Mouse (Mus musculus) stomach, embryonic 16.5 days (tissue): ENCODE results near the gene BC055324. TPM values are rescaled to one million over a fixed set of nuclear protein-coding genes. Genes with fewer than 3 reads are reported as not detected.

Experiments
- ATAC-seq: fragments of 200-750 bp; cut with Nextera tagmentation; 2 replicates; pipeline ENCODE4 v1.8.0; 2017; ENCODE audit warnings: moderate number of reproducible peaks, moderate TSS enrichment; ENCODE audit not compliant: insufficient read depth, low FRiP score
- H3K27ac ChIP-seq: fragments of 300-500 bp; sonication (generic); 2 replicates; pipeline ENCODE4 v1.5.1; 2014; ENCODE audit warnings: low read length
- H3K27me3 ChIP-seq: fragments of 300-500 bp; sonication (generic); 2 replicates; pipeline ENCODE4 v1.6.1; 2014; ENCODE audit warnings: low read length, control low read depth, mixed read lengths; ENCODE audit not compliant: control insufficient read depth, insufficient read depth
- H3K36me3 ChIP-seq: fragments of 300-500 bp; sonication (generic); 2 replicates; pipeline ENCODE4 v1.6.1; 2014; ENCODE audit warnings: low read length; ENCODE audit not compliant: control insufficient read depth, insufficient read depth
- H3K4me1 ChIP-seq: fragments of 300-500 bp; sonication (generic); 2 replicates; pipeline ENCODE4 v1.6.1; 2014; ENCODE audit warnings: low read length, control low read depth, mixed read lengths; ENCODE audit not compliant: control insufficient read depth, insufficient read depth
- H3K4me2 ChIP-seq: fragments of 300-500 bp; sonication (generic); 2 replicates; pipeline ENCODE4 v1.6.1; 2014; ENCODE audit warnings: low read depth, low read length, mixed read lengths
- H3K4me3 ChIP-seq: fragments of 300-500 bp; sonication (generic); replicated peaks from 2 replicates; pipeline ENCODE4 v1.5.1; 2014; ENCODE audit warnings: mild to moderate bottlenecking, low read length
- H3K9ac ChIP-seq: fragments of 300-500 bp; sonication (generic); 2 replicates; pipeline ENCODE4 v1.6.1; 2014; ENCODE audit warnings: low read length
- H3K9me3 ChIP-seq: fragments of 300-500 bp; sonication (generic); replicated peaks from 2 replicates; pipeline ENCODE4 v1.6.1; 2016; ENCODE audit warnings: low read length, control low read depth; ENCODE audit not compliant: control insufficient read depth
- WGBS: fragments of 180-500 bp; shearing (Covaris S2); extraction: QIAGEN DNeasy Blood & Tissue Kit; methylation state at CpG from one replicate; pipeline ENCODE4 v1.1.7; 2014; 5-methylcytosine and 5-hydroxymethylcytosine counted together
- polyA plus RNA-seq: library from polyadenylated mRNA; unstranded; fragments of >200 nt; fragmentation: Nextera tagmentation; extraction: Ambion mirVana; gene quantifications from 2 replicates; pipeline ENCODE4 v1.2.1, GENCODE M21; 2015

Gene BC055324
- polyA plus RNA-seq, 1 experiment from 2014 or later = 14.9 TPM

DNA sequence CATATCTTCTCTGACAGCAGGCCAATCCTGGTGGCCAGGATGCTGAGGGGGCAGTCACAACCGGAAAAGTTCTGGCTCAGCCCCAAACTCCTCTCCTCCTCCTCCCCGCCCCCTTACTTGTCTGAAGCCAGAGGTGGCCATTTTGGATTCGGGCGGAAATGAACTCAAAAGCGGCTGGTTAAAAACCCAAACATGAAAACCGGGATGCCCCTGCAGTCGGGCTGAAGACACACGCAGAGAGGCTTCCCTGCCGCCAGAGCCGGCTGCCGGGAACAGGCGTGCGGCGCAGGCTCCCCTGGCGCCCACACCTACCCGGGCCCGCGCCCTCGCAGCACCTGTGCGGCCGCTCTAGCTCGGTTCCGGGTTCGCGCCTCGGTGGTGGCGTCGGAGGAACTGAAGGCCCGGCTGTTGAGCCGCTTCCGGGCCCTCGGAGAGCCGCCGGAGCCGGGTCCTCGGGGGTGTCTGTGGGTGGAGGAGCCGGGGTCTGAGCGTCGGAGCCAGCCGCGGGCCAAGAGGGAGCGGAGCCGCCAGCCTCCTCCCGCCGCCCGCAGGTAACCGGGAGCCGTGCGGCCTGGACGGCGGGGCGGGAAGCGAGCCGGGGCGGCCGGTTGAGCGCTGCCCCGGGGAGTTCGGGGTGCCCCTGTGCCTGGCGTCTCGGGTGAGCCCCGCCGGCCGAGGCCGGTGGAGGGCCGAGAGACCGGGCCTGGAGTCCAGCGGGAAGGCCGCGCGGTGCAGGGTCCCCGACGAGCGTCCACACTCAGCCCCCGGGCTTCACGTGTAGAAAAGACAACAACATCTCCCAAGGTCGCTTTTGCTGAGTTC is 64.7 kb downstream of the BC055324 start:
- Histone ChIP-seq H3K4me2 (peak overlapping the region; percentile 57), H3K9ac (peak overlapping the region; percentile 93), H3K4me1 (peaks cover 7% of the 10 kb centered on the region), H3K9me3 (no peaks in the 10 kb centered on the region), H3K4me3 (peak overlapping the region; percentile 92), H3K36me3 (0 out of 2 replicates have a peak, but pooled peaks cover 5% of the 10 kb centered on the region), H3K27ac (peak overlapping the region; percentile 87; the same call in 1 of the 2 replicates), H3K27me3 (no peaks in the 10 kb centered on the region)
- ATAC-seq = peak; percentile 93
- under 1% methylated on average over 76 of the region's 77 CpGs for WGBS

DNA sequence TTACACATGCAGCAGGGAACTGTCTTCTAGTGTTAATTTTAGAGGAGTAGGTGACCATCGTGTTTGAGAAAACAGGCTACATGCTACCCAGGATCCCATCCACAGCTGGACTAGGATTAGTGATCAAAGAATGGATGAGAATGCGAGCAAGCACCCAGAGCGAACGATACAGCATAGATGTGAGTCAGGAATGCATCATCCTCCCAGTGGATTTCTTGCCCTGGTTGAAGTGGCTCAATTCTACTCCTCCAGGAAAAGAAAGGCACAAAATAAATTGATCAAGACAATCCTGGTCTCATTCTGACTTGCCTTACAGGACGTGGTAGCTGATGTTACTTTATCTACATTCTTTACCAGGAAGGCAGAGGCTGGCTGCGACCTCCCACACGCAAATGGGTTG is 65.8 kb downstream of the BC055324 start, which contains the start of gene Scyl3:
Gene Scyl3 (plus strand): TSS at position 255 of the 400 bp plus-strand sequence.
- peak within 1 kb of the TSS; percentile 57 for H3K4me2 ChIP-seq
- peak within 1 kb of the TSS; percentile 92 for H3K4me3 ChIP-seq
- 0 out of 2 replicates have a peak, but pooled peaks cover 4% of the 10 kb centered on the region for H3K36me3 ChIP-seq
- peaks cover 7% of the 10 kb centered on the region for H3K4me1 ChIP-seq
- no peak for ATAC-seq
- H3K9me3 ChIP-seq = no peaks in the 10 kb centered on the region
- WGBS = 71% methylated on average over 7 of the region's 7 CpGs
- no peaks in the 10 kb centered on the region for H3K27me3 ChIP-seq
- peak within 1 kb of the TSS; percentile 93 for H3K9ac ChIP-seq
- H3K27ac ChIP-seq = peak within 1 kb of the TSS; percentile 87; the same call in 1 of the 2 replicates

DNA sequence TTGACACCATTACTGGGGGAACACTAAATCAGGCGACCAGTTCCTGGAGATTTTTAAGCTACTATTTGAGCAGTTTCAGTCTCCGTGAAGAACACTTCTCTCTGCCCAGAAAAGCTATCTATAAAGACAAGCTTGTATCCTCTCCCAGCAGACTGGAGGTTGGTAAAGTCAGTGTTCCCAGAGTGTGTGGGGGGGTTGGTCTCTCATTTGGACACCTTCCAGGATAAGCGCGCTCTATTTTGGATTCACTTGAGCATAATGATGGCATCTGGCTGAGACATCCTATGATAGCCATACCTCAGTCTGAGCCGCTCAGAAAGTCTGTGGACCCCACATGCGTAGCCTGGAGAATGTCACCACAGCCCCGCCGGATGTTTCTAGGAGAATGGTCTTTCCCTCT is 70.5 kb downstream of the BC055324 start:
- Histone ChIP-seq H3K4me2 (no peak overlapping the region), H3K4me1 (no peaks in the 10 kb centered on the region), H3K27me3 (no peaks in the 10 kb centered on the region), H3K9ac (no peak overlapping the region), H3K4me3 (no peak overlapping the region), H3K27ac (no peak overlapping the region), H3K9me3 (no peaks in the 10 kb centered on the region), H3K36me3 (no peaks in the 10 kb centered on the region)
- ATAC-seq = no peak
- 82% methylated on average over 8 of the region's 8 CpGs for WGBS

- Histone ChIP-seq H3K9me3 (peaks cover 4% of the 10 kb centered on the region; the same call in 1 of the 2 replicates), H3K36me3 (no peaks in the 10 kb centered on the region; the same call in 1 of the 2 replicates), H3K4me1 (no peaks in the 10 kb centered on the region), H3K4me3 (no peak overlapping the region), H3K27ac (no peak overlapping the region), H3K27me3 (no peaks in the 10 kb centered on the region), H3K9ac (no peak overlapping the region), H3K4me2 (no peak overlapping the region)
- 60% methylated on average over 5 of the region's 5 CpGs for WGBS
- no peak for ATAC-seq
Observed at GRCm38 (mm10) chr1:163917349-163918160, 77.0 kb downstream of the BC055324 start.

GRCm38 (mm10) chr1:163911981-163912380 is 82.6 kb downstream of the BC055324 start:
- no peak overlapping the region for H3K4me3 ChIP-seq
- no peaks in the 10 kb centered on the region for H3K9me3 ChIP-seq
- no peak overlapping the region for H3K4me2 ChIP-seq
- no peaks in the 10 kb centered on the region; the same call in 1 of the 2 replicates for H3K36me3 ChIP-seq
- WGBS = 91% methylated on average over 11 of the region's 11 CpGs
- no peak for ATAC-seq
- no peak overlapping the region for H3K9ac ChIP-seq
- H3K27me3 ChIP-seq = no peaks in the 10 kb centered on the region
- no peak overlapping the region for H3K27ac ChIP-seq
- peaks cover 3% of the 10 kb centered on the region; the same call in 1 of the 2 replicates for H3K4me1 ChIP-seq

- 94% methylated on average over 9 of the region's 9 CpGs for WGBS
- Histone ChIP-seq H3K9ac (no peak overlapping the region), H3K4me2 (no peak overlapping the region), H3K9me3 (no peaks in the 10 kb centered on the region), H3K4me3 (no peak overlapping the region), H3K36me3 (no peaks in the 10 kb centered on the region), H3K4me1 (peaks cover 3% of the 10 kb centered on the region; the same call in 1 of the 2 replicates), H3K27ac (no peak overlapping the region), H3K27me3 (no peaks in the 10 kb centered on the region)
- ATAC-seq = no peak
Observed at GRCm38 (mm10) chr1:163910785-163911184, 83.8 kb downstream of the BC055324 start.

DNA sequence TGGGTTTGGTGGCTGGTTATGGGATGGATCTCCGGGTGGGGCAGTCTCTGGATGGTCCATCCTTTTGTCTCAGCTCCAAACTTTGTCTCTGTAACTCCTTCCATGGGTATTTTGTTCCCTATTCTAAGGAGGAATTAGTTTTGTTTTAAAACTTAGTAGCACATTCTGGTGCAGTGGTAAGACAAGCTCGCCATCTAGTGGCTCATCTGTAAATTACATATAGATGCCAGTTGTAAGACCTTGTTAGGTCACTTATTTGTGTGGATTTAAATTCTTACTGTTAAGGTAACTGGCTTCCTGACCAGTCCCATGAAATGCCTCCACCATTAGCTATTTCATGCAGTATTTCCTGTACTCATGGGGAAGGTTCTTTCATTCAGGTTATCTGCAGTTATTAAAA is 84.3 kb downstream of the BC055324 start:
- no peak overlapping the region for H3K27ac ChIP-seq
- H3K27me3 ChIP-seq = no peaks in the 10 kb centered on the region
- H3K9ac ChIP-seq = no peak overlapping the region
- H3K36me3 ChIP-seq = no peaks in the 10 kb centered on the region
- H3K4me3 ChIP-seq = no peak overlapping the region
- H3K9me3 ChIP-seq = no peaks in the 10 kb centered on the region
- WGBS = 3% methylated on average over 2 of the region's 2 CpGs
- no peak for ATAC-seq
- H3K4me1 ChIP-seq = peaks cover 3% of the 10 kb centered on the region; the same call in 1 of the 2 replicates
- no peak overlapping the region for H3K4me2 ChIP-seq

DNA sequence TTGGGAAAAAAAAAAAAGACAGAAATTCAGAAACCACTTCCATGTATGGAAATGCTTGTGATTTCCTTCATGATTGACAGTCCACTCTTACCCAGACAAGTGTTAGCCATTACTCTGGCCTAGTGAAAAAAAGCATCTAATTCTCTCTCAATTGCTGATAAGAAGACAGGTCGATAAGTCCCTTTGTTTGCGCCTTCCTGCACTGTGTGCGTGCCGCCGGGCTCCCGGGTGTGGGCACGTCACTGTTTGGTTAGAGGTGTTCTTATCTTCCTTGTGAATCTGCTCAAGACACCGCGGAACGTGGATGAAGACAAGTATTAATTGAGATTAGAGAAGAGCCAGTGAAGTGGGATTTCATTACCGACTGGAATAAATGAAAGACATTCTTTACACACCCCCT is 86.2 kb downstream of the BC055324 start:
- 35% methylated on average over 11 of the region's 11 CpGs for WGBS
- peaks cover 3% of the 10 kb centered on the region; the same call in 1 of the 2 replicates for H3K4me1 ChIP-seq
- H3K4me3 ChIP-seq = no peak overlapping the region
- no peak overlapping the region for H3K27ac ChIP-seq
- H3K36me3 ChIP-seq = no peaks in the 10 kb centered on the region
- no peaks in the 10 kb centered on the region for H3K9me3 ChIP-seq
- H3K9ac ChIP-seq = no peak overlapping the region
- ATAC-seq = no peak
- no peaks in the 10 kb centered on the region for H3K27me3 ChIP-seq
- no peak overlapping the region for H3K4me2 ChIP-seq
